Mouse (Mus musculus) stomach, embryonic 14.5 days (tissue): ENCODE results near the gene Olfr1324. TPM values are rescaled to one million over a fixed set of nuclear protein-coding genes. Genes with fewer than 3 reads are reported as not detected.
"Not testable (repeated sequence)": the region's sequence is repeated elsewhere in the genome, so short reads cannot be mapped to it uniquely, and the experiment has no call there.

Experiments
- ATAC-seq: fragments of 200-750 bp; cut with Nextera tagmentation; 2 replicates; pipeline ENCODE4 v1.8.0; 2017; ENCODE audit warnings: low read depth, moderate TSS enrichment; ENCODE audit not compliant: insufficient number of reproducible peaks, insufficient read depth, low FRiP score
- H3K27ac ChIP-seq: fragments of 300-500 bp; sonication (generic); 2 replicates; pipeline ENCODE4 v1.5.1; 2014; ENCODE audit warnings: mild to moderate bottlenecking, low read length, moderate library complexity, mixed read lengths
- H3K27me3 ChIP-seq: fragments of 300-500 bp; sonication (generic); 2 replicates; pipeline ENCODE4 v1.6.1; 2014; ENCODE audit warnings: low read length, control low read depth, mixed read lengths; ENCODE audit not compliant: control insufficient read depth, insufficient read depth
- H3K36me3 ChIP-seq: fragments of 300-500 bp; sonication (generic); 2 replicates; pipeline ENCODE4 v1.6.1; 2014; ENCODE audit warnings: mild to moderate bottlenecking, control low read depth, low read length, moderate library complexity, mixed read lengths; ENCODE audit not compliant: control insufficient read depth, insufficient read depth
- H3K4me1 ChIP-seq: fragments of 300-500 bp; sonication (generic); 2 replicates; pipeline ENCODE4 v1.6.1; 2014; ENCODE audit warnings: low read length, control low read depth, mixed read lengths; ENCODE audit not compliant: control insufficient read depth, insufficient read depth
- H3K4me2 ChIP-seq: fragments of 300-500 bp; sonication (generic); replicated peaks from 2 replicates; pipeline ENCODE4 v1.6.1; 2014; ENCODE audit warnings: low read depth, low read length, control low read depth
- H3K4me3 ChIP-seq: fragments of 300-500 bp; sonication (generic); 2 replicates; pipeline ENCODE4 v1.5.1; 2014; ENCODE audit warnings: low read depth, low read length, control low read depth
- H3K9ac ChIP-seq: fragments of 300-500 bp; sonication (generic); replicated peaks from 2 replicates; pipeline ENCODE4 v1.6.1; 2014; ENCODE audit warnings: low read depth, mild to moderate bottlenecking, control low read depth, low read length, moderate library complexity, mixed read lengths
- H3K9me3 ChIP-seq: fragments of 300-500 bp; sonication (generic); 2 replicates; pipeline ENCODE4 v1.6.1; 2016; ENCODE audit warnings: low read depth, low read length, control low read depth; ENCODE audit not compliant: control insufficient read depth
- WGBS: fragments of 180-500 bp; shearing (Covaris S2); extraction: QIAGEN DNeasy Blood & Tissue Kit; methylation state at CpG from one replicate; pipeline ENCODE4 v1.1.7; 2014; 5-methylcytosine and 5-hydroxymethylcytosine counted together
- polyA plus RNA-seq: library from polyadenylated mRNA; unstranded; fragments of >200 nt; fragmentation: Nextera tagmentation; extraction: Ambion mirVana; gene quantifications from 2 replicates; pipeline ENCODE4 v1.2.1, GENCODE M21; 2014

The Olfr1324 gene
- polyA plus RNA-seq, 1 experiment from 2014 or later = not detected

DNA sequence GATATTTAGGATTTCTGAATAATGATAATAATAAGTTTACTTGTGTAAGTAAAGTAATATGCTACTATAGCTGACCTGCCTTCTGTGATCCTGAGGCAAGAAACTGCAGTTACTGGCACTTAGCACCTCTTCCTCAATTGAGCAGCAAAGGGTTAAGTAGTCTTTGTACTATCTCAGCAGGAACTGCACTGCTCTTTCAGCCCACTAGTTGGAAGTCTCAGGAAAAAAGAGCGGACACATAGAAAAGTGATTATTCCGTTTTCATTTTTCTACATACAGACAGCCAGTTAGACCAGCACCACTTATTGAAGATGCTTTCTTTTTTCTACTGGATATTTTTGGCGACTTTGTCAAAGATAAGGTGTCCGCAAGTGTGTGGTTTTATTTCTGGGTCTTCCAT lies 37.7 kb downstream of the Olfr1324 start:
- not testable (repeated sequence) for H3K27ac ChIP-seq, H3K9me3 ChIP-seq, ATAC-seq, H3K36me3 ChIP-seq, H3K4me3 ChIP-seq, H3K27me3 ChIP-seq, H3K4me1 ChIP-seq, H3K4me2 ChIP-seq, H3K9ac ChIP-seq
- WGBS = 73% methylated on average over 4 of the region's 4 CpGs

GRCm38 (mm10) chrX:50374978-50375377 lies 53.3 kb downstream of the Olfr1324 start:
- Histone ChIP-seq H3K9ac (no peak overlapping the region), H3K4me3 (no peak overlapping the region), H3K9me3 (no peaks in the 10 kb centered on the region; the same call in 1 of the 2 replicates), H3K27me3 (no peaks in the 10 kb centered on the region), H3K4me1 (no peaks in the 10 kb centered on the region), H3K36me3 (no peaks in the 10 kb centered on the region), H3K27ac (no peak overlapping the region), H3K4me2 (no peak overlapping the region)
- 89% methylated on average over 1 of the region's 1 CpGs for WGBS
- ATAC-seq = no peak
